Mouse (Mus musculus) liver, embryonic 14.5 days (tissue): ENCODE measurements at regions not wholly inside any gene's neighbourhood (a gene's known extent, or its start where the extent isn't known, plus 50 kb on each side); places are given as distances from the start of the nearest gene placed in this dataset.

Experiments used
- ATAC-seq: fragments of 200-750 bp; cut with Nextera tagmentation; 2 replicates; pipeline ENCODE4 v1.8.0; 2017; ENCODE audit warnings: moderate number of reproducible peaks, mild to moderate bottlenecking, moderate library complexity; ENCODE audit not compliant: insufficient read depth
- DNase-seq, 3 experiments: peaks; one replicate each; pipeline ENCODE4 v3.0.0-alpha.2; 2012 to 2013; ENCODE audit warnings: low read depth in 3 of 3, low spot score in 3 of 3
- H3K27ac ChIP-seq: fragments of 300-500 bp; sonication (generic); 2 replicates; pipeline ENCODE4 v1.5.1; 2014; ENCODE audit warnings: moderate library complexity, mild to moderate bottlenecking, control low read depth, inconsistent platforms
- H3K27me3 ChIP-seq: fragments of 300-500 bp; sonication (generic); 2 replicates; pipeline ENCODE4 v1.6.1; 2014; ENCODE audit warnings: mild to moderate bottlenecking, low read length, moderate library complexity; ENCODE audit not compliant: control insufficient read depth, insufficient read depth
- H3K36me3 ChIP-seq: fragments of 300-500 bp; sonication (generic); replicated peaks from 2 replicates; pipeline ENCODE4 v1.6.1; 2014; ENCODE audit warnings: low read depth; ENCODE audit not compliant: control insufficient read depth, insufficient read depth
- H3K4me1 ChIP-seq, 2 experiments: fragments of 200-500 bp in 1 of 2; fragments of 300-500 bp in 1 of 2; sonication (generic) in 1 of 2; replicated peaks; 2 replicates each; pipeline ENCODE4 v1.6.1; 2012 to 2014; ENCODE audit warnings: antibody characterized with exemption in 1 of 2, inconsistent platforms in 1 of 2, low read length in 1 of 2; ENCODE audit not compliant: control insufficient read depth in 2 of 2, insufficient read depth in 2 of 2
- H3K4me2 ChIP-seq: fragments of 300-500 bp; sonication (generic); 2 replicates; pipeline ENCODE4 v1.6.1; 2014; ENCODE audit warnings: low read depth, mild to moderate bottlenecking, control low read depth, moderate library complexity
- H3K4me3 ChIP-seq, 2 experiments: fragments of 200-500 bp in 1 of 2; fragments of 300-500 bp in 1 of 2; sonication (generic) in 1 of 2; 2 replicates each; pipeline ENCODE4 v1.5.1; 2012 to 2014; ENCODE audit warnings: low read depth in 2 of 2, low read length in 2 of 2, mild to moderate bottlenecking in 2 of 2, control low read depth in 1 of 2, inconsistent platforms in 1 of 2, moderate library complexity in 1 of 2; ENCODE audit not compliant: insufficient read depth in 1 of 2
- H3K9ac ChIP-seq: fragments of 300-500 bp; sonication (generic); replicated peaks from 2 replicates; pipeline ENCODE4 v1.6.1; 2014; ENCODE audit warnings: mild to moderate bottlenecking, control low read depth, moderate library complexity
- H3K9me3 ChIP-seq: fragments of 300-500 bp; sonication (generic); 2 replicates; pipeline ENCODE4 v1.6.1; 2016; ENCODE audit warnings: low read length, mixed read lengths; ENCODE audit not compliant: control insufficient read depth
- CTCF ChIP-seq: IDR thresholded peaks from 2 replicates; pipeline ENCODE4 v1.5.1; 2016; ENCODE audit warnings: antibody characterized with exemption, low read depth, control low read depth
- EP300 ChIP-seq: IDR thresholded peaks from 2 replicates; pipeline ENCODE4 v1.6.1; 2016; ENCODE audit warnings: antibody characterized with exemption, low read depth
- WGBS: fragments of 180-500 bp; shearing (Covaris S2); extraction: QIAGEN DNeasy Blood & Tissue Kit; methylation state at CpG from one replicate; pipeline ENCODE4 v1.1.7; 2014; ENCODE audit not compliant: insufficient replicate concordance; 5-methylcytosine and 5-hydroxymethylcytosine counted together

GRCm38 (mm10) chr2:101370991-101371736, 253.4 kb upstream of the Rag2 start:
- Histone ChIP-seq H3K36me3 (no peaks in the 10 kb centered on the region), H3K4me3 (no peak overlapping the region), H3K4me1 (peaks cover 0 to 6% of the 10 kb centered on the region in 2 experiments; a peak in 1 of 4 replicates), H3K27ac (no peak overlapping the region), H3K9me3 (no peaks in the 10 kb centered on the region), H3K4me2 (peak overlapping the region; percentile 15; the same call in 1 of the 2 replicates), H3K27me3 (no peaks in the 10 kb centered on the region), H3K9ac (no peak overlapping the region)
- TF ChIP-seq CTCF, result no peak
- TF ChIP-seq EP300, result peak; percentile 56
- DNase-seq (peak in 2 of 3 experiments; percentile 9 to 26), ATAC-seq (peak; percentile 85)
- WGBS, result 21% methylated on average over 6 of the region's 6 CpGs

- no peak for DNase-seq
- no peak overlapping the region for H3K9ac ChIP-seq
- no peak overlapping the region for H3K27ac ChIP-seq
- H3K27me3 ChIP-seq, result no peaks in the 10 kb centered on the region
- H3K36me3 ChIP-seq, result no peaks in the 10 kb centered on the region
- 71% methylated on average over 7 of the region's 7 CpGs for WGBS
- no peak overlapping the region for H3K4me2 ChIP-seq
- H3K4me1 ChIP-seq, result peaks cover 0 to 6% of the 10 kb centered on the region in 2 experiments; a peak in 1 of 4 replicates
- TF ChIP-seq CTCF (no peak), EP300 (no peak)
- H3K9me3 ChIP-seq, result no peaks in the 10 kb centered on the region
- no peak for ATAC-seq
- H3K4me3 ChIP-seq, result no peak overlapping the region
Observed at GRCm38 (mm10) chr2:101371834-101372493, 252.6 kb upstream of the Rag2 start.

GRCm38 (mm10) chr2:101380595-101380994, 243.9 kb upstream of the Rag2 start:
- Histone ChIP-seq H3K9me3 (no peaks in the 10 kb centered on the region), H3K27me3 (no peaks in the 10 kb centered on the region), H3K27ac (no peak overlapping the region), H3K4me3 (no peak overlapping the region), H3K9ac (no peak overlapping the region), H3K4me2 (no peak overlapping the region), H3K36me3 (no peaks in the 10 kb centered on the region), H3K4me1 (no peaks in the 10 kb centered on the region)
- no peak for DNase-seq
- no peak for TF ChIP-seq EP300
- TF ChIP-seq CTCF, result no peak
- 40% methylated on average over 6 of the region's 6 CpGs for WGBS
- ATAC-seq, result no peak

- TF ChIP-seq CTCF, result no peak
- no peak overlapping the region for H3K9ac ChIP-seq
- no peaks in the 10 kb centered on the region for H3K27me3 ChIP-seq
- no peak for ATAC-seq
- no peak for DNase-seq
- H3K27ac ChIP-seq, result no peak overlapping the region
- no peaks in the 10 kb centered on the region for H3K4me1 ChIP-seq
- 68% methylated on average over 1 of the region's 1 CpGs for WGBS
- no peak overlapping the region for H3K4me2 ChIP-seq
- no peaks in the 10 kb centered on the region for H3K36me3 ChIP-seq
- no peak overlapping the region for H3K4me3 ChIP-seq
- no peaks in the 10 kb centered on the region for H3K9me3 ChIP-seq
Observed at GRCm38 (mm10) chr2:101415002-101415401, 209.5 kb upstream of the Rag2 start.

GRCm38 (mm10) chr2:101416702-101417101, 207.8 kb upstream of the Rag2 start:
- Histone ChIP-seq H3K27me3 (no peaks in the 10 kb centered on the region), H3K9ac (no peak overlapping the region), H3K4me2 (no peak overlapping the region), H3K9me3 (no peaks in the 10 kb centered on the region), H3K36me3 (no peaks in the 10 kb centered on the region), H3K4me1 (no peaks in the 10 kb centered on the region), H3K4me3 (no peak overlapping the region), H3K27ac (no peak overlapping the region)
- TF ChIP-seq CTCF (no peak), EP300 (no peak)
- WGBS, result 62% methylated on average over 3 of the region's 3 CpGs
- DNase-seq (no peak), ATAC-seq (no peak)
